31 mouse cellular contexts compared by ENCODE assay signal in the genomic region with DNA sequence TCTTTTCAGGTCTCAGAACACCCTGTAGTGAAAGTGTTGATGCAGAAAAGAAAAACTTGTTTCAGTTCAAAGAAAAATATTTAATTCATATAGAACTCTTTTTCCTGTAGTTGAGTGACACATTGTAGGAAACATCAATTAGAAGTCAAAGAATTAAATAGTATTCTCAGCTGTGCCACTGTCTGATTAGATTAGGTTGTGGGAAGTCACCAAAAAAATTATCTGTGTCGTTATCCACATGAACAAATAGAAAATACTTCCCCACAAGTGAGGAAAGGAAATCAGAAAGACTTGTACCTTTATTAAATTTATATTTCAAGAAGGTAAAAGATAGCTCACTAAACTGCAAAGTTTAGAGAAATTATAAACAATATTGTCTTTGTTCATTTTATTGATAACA.
"Had no signal": no experiment of that assay in that cellular context is flagged by ENCODE, and none has a peak within 500 bp of the region (broad histone marks: within the 10 kb centered on the region; RNA-seq: fewer than 3 reads in every experiment).

No protein-coding gene starts in this region.

- H3K27ac ChIP-seq: heart, embryonic 10.5 days; heart, embryonic 13.5 days; heart, embryonic 15.5 days; hindbrain, embryonic 10.5 days; hindbrain, embryonic 12.5 days; hindbrain, embryonic 13.5 days; hindbrain, embryonic 14.5 days; hindbrain, embryonic 15.5 days; hindbrain, postnatal 0 days; intestine, embryonic 15.5 days; kidney, embryonic 15.5 days; kidney, postnatal 0 days; layer of hippocampus, adult 2 months; left cerebral cortex, adult 2 months had no signal

- H3K9me3 ChIP-seq: heart, embryonic 10.5 days; heart, embryonic 12.5 days; heart, embryonic 13.5 days; heart, embryonic 15.5 days; hindbrain, embryonic 10.5 days; hindbrain, embryonic 12.5 days; hindbrain, embryonic 13.5 days; hindbrain, embryonic 15.5 days; intestine, embryonic 15.5 days; kidney, embryonic 15.5 days had no signal

- H3K4me1 ChIP-seq: heart, embryonic 10.5 days; heart, embryonic 12.5 days; heart, embryonic 13.5 days; heart, embryonic 15.5 days; hindbrain, embryonic 10.5 days; hindbrain, embryonic 12.5 days; hindbrain, embryonic 13.5 days; hindbrain, embryonic 15.5 days; intestine, embryonic 15.5 days; kidney, embryonic 15.5 days had no signal

- H3K9ac ChIP-seq: heart, embryonic 12.5 days; heart, embryonic 13.5 days; heart, embryonic 15.5 days; hindbrain, embryonic 12.5 days; hindbrain, embryonic 13.5 days; hindbrain, embryonic 14.5 days; hindbrain, embryonic 15.5 days; intestine, embryonic 15.5 days; kidney, embryonic 15.5 days had no signal

- H3K4me3 ChIP-seq: heart, embryonic 10.5 days; heart, embryonic 12.5 days; heart, embryonic 13.5 days; heart, embryonic 15.5 days; hindbrain, embryonic 10.5 days; hindbrain, embryonic 12.5 days; hindbrain, embryonic 13.5 days; hindbrain, embryonic 15.5 days; intestine, embryonic 15.5 days; kidney, embryonic 15.5 days; layer of hippocampus, adult 2 months; left cerebral cortex, adult 2 months had no signal

- H3K36me3 ChIP-seq: heart, embryonic 10.5 days; heart, embryonic 12.5 days; heart, embryonic 13.5 days; heart, embryonic 15.5 days; hindbrain, embryonic 10.5 days; hindbrain, embryonic 12.5 days; hindbrain, embryonic 13.5 days; hindbrain, embryonic 15.5 days; intestine, embryonic 15.5 days; kidney, embryonic 15.5 days had no signal

- DNase-seq: heart, postnatal 10 days; heart, postnatal 14 days; heart, postnatal 36 days; heart, postnatal 4 days; kidney, adult 11 months; kidney, adult 18-20 months; kidney, adult 2 months; kidney, adult 8-10 months; kidney, adult 9 months; kidney, postnatal 10 days; kidney, postnatal 14 days; kidney, postnatal 25 days; kidney, postnatal 36 days; kidney, postnatal 4 days; layer of hippocampus, adult 9-11 months; layer of hippocampus, postnatal 36 days had no signal

- H3K27me3 ChIP-seq: heart, embryonic 12.5 days; heart, embryonic 13.5 days; heart, embryonic 15.5 days; hindbrain, embryonic 12.5 days; hindbrain, embryonic 13.5 days; hindbrain, embryonic 15.5 days; intestine, embryonic 15.5 days; kidney, embryonic 15.5 days had no signal
